Mouse (Mus musculus) spleen, embryonic (tissue): ENCODE data around the gene Lrrc8c.

Source experiments
- CTCF ChIA-PET: fragments of 350-600 bp; sonication (Branson Sonifier 250); formaldehyde crosslinking; loops from one replicate; lab custom pipeline; 2022; lab: Charles Lee

Gene Lrrc8c

DNA sequence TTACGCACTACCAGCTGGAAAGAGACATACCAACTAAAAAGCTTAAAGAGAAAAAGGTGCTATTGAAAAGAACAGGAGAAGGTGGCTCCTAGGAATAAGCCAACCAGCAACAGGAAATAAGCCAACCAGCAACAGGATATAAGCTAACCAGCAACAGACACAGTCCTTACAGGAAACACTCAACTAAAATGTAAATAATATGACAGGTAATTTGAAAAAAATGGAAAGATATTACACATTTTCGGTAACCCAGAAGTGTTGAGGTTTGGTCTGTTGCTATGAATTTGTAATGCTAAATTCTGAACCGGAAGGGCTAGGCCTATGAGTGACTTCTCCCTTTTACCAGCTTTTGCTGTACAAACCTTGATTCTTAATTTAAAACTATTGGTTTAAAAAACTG is 69.9 kb downstream of the Lrrc8c start:
- CTCF ChIA-PET, result interaction anchor here (0.6 kb wide), 1 partner anchor 323 kb away, joined by 5 read pairs; no protein-coding TSS in a partner anchor

DNA sequence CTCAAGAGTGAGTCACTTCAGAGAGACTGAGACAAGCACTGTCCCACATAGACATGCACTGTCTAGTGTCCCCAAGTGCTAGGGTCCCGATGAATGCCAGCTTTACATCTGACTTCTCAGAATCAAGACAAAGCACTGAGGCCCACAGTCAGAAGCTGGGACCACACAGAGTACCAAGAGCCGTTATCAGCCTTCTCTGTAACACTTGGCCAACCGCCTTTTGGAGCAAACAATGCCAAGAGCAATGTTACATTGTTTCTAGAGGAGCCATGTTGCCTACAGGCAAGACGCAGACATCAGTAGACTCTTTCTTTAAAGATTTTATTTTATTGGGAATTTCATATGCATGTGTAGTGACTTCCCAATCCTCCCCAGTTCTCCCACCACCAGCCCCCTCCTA is 73.2 kb downstream of the Lrrc8c start:
- CTCF ChIA-PET, result no interaction called here

DNA sequence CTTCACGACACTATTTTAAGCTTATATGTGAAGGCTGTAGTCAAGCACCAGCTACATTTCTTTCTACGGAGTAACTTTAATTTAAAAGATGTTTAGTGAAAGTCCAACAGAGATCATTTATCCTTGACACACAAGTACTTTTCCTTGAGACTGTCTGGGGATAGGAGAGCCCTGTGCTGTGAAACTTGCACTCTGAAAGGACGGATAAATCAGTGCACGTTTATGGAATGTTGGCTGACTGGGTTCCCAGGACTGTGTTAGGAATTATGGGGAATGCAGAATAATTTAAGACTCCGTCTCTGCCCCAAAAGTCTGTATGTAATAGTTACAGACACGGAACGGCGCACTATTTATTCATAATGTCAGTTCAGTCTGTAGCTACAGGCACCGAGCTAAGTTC is 74.4 kb downstream of the Lrrc8c start:
- CTCF ChIA-PET, result no interaction called here

DNA sequence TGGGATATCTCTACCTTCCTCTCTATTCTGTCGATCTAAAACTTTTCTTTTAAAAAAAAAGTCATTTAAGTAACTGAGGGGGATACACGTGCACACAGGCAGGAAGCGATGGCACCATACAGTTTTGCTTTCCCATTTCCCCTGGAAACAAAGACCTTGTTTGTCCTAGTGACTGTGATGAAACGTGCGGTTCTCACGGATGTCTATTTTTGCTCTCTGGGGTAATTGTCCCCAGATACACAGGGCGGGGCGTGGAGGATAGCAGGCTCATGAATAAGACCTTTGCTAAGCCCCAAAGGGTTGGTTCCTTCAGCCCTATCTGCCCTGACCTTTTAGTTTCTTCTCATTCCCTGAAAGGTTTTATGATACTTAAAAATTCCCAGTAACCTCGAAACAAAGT is 79.7 kb downstream of the Lrrc8c start:
- CTCF ChIA-PET, result no interaction called here

DNA sequence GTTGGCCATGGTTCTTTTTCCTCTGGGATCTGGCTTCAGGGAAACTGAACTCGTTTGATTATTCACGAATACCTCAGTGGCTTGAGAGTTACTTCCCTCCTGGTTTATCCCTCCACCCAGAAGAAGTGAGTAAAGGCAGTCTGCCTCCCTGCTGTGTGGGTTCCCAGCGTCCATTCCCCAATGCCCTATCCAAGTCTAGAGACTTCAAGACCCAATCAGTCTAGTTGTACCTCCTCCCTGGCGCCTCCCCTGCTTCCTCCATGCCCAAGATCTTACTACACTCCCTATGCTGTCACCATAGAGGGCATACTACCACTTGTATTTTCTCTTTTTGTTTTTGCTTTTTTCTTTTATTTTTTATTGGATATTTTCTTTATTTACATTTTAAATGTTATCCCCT is 80.1 kb downstream of the Lrrc8c start:
- CTCF ChIA-PET, result no interaction called here

DNA sequence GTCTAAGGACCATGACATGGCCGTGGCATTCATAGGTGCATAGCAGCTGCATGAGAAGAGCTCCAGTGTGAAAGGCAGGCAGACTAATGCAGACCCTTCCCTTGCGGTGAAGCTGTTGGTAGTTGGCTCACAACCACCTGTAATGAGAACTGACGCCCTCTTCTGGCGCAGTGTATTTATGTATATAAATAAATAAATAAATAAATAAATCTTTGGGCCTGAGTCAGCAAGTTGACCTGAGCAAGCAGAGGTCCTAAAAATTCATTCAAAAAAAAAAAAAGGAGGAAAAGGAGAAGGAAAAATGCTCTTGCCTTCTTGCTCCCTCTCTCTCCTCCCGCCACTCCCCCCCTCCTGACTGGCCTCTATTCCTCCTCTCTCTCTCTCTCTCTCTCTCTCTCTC is 81.8 kb downstream of the Lrrc8c start:
- CTCF ChIA-PET, result no interaction called here

DNA sequence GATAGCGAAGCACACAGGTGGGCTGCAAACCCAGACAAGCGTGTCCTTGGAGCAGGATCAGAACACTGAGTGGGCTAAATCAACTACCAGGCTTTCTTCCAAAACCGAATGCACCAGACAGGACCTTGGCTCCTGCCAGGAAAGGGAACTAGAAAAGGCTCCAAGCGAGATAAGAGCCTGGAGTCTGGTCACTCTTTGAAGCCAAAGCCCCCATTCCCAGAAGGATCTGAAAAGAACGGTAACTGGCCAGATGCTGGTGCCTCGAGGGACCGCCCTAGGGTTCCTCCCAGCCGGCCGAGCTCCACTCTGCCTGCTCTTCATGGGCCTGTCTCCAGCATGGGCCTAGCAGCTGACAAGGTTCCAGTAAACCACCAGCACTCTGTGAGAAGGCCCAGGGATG is 83.4 kb downstream of the Lrrc8c start:
- CTCF ChIA-PET, result no interaction called here

DNA sequence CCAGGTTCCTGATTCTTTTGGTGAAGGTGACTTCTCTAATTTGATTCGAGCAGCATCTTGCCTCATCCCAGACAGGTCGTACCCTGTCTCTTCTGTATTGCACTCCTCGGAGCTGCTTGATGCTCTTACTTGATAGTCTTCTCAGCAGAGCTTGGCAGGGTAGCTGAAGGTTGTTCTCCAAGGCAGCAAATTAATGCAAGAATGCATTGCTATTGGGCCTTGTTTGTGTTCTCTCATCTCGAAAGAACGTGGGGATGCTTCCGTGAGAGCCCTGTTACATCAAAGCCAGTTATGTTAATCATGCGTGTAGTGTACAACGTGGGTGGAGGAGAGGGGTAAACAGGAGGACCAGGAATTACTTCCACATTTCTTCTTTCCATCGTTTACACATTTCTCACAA is 86.5 kb downstream of the Lrrc8c start:
- CTCF ChIA-PET, result interaction anchor here (0.8 kb wide), 1 partner anchor 83 kb away, joined by 5 read pairs; no protein-coding TSS in a partner anchor

DNA sequence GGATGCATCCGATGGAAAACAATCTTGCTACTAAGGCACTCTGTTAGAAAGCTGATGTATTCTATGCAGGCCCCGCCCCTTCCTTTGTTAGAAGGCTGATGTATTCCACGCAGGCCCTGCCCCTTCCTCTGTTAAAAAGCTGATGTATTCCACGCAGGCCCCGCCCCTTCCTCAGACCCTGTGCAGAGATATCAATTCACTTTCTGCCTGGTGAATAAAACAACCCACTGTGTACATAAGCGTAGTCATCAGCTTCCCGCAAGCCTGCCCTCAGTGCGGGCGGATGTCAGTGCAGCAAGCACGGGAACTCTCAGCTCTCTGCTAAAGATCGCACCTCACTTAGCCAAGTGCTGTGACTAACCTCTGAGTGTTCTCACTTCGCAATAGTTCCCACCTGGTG is 90.5 kb downstream of the Lrrc8c start:
- CTCF ChIA-PET, result no interaction called here

DNA sequence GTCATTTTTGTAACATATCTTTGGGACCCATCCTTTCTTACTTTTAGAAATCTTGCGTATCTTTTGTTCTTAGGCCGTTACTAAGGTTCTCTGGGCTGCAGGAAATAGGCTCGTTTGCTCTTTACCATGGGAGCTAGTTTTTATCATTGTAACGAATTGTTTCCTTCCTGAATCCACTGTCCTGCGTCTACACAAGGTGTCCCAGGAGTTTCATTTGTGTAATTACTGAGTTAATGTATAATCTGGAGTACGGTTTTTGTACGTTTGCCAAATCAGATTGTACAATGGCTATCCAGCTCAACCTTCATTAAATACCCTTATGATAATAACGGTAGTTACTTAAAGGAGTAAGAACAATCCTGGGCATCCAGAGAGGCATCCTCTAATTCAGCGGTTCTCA is 93.8 kb downstream of the Lrrc8c start:
- CTCF ChIA-PET, result no interaction called here

DNA sequence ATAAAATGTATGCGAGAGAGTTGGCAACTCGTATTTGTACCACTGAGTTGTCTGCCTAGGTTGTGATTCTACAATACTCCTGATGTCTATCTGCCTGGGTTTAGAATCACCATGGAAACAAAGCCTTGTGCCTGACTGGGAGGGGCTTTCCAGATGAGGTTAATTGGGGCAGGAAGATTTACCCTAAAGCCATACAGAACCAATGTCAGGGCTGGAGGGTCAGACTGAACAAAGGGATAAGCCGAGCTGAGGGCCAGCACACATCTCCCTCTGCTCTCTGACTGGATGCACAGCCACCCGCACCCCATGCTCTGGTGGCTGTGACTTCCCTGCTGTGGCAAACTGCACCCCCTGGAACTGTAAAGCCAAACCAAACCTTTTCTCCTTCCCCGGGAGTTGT is 94.8 kb downstream of the Lrrc8c start:
- CTCF ChIA-PET, result no interaction called here

DNA sequence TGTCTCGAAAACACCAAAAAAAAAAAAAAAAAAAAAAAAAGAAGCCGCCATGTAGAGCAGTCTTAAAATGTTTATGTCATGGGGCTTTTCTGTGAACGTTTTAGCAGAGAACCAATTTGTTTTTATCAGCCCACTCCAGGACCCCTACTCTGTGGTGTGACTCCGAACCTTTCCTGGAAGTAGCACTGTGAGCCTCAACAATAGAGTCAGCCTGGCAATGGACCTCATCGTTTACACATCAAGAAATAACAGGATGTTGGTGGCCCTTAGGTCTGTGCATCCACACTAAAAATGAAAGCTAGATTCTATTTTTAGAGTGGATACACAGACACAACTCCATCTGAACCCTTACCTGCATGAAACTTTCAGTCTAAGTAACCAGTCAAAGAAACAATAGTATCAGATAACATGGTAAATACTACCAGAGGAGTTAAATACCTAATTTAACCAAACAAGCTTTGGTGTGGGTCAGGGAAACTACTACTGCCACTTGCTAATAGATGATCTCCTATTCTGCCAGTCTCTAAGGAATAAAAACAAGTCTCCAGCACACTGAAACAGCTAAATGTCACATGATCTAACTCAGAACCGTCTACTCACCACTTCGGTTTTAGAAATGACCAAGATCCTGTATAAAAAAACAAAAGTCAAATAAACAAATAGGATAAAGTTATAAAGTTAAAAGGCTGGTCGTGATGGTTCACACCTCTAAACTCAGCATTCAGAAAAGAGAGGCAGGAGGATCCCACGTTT is 95.7 kb downstream of the Lrrc8c start:
- CTCF ChIA-PET, result interaction anchor here (0.5 to 1.0 kb wide), 3 partner anchors 14 to 1895 kb away, joined by 3 to 8 read pairs (median 5); no protein-coding TSS in a partner anchor

DNA sequence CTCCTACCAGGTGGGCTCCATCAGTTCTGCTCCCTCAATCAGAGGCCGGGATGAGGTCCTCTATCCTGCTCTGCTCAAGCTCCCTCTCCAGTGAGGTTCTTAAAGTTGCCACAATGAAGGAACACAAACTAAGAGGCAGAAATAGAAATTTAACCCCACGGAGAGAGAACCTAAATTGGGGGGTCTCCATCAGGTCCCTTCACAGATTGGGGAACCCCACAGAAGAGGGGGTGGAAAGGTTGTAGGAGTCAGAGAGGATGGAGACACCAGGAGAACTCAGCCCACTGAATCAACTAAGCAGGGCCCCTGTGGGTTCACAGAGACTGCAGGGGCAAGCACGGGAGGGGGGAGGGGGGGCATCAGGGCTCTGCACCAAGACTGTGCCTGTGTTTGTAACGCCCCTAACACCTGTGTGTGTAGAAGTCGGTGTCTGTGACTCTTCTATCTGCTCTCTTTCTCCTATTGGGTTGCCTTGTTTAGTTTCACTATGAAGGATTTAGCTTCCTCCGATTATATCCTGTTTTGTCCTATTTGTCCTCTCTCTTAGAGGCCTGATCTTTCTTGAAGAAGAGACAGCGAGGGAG is 96.8 kb downstream of the Lrrc8c start:
- CTCF ChIA-PET, result interaction anchor here (0.6 to 0.9 kb wide), 2 partner anchors 42 to 128 kb away, joined by 3 read pairs; no protein-coding TSS in a partner anchor

DNA sequence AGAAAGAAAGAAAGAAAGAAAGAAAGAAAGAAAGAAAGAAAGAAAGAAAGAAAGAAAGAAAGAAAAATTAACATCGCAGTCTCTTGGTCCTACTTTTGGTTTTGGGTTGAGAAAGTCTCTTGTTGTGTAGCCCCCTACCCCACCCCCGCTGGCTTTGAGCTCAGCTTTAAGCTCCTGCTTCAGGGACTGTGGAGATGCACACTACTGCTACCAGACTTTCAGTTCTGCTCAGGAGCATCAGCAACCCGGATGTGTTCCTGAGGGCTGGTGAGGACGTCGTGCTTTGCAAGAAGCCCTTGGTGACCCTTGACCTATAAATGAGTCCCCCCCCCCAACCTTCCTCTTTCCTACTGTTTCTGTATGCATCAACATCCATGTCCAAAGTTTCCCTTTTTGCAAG is 97.3 kb downstream of the Lrrc8c start:
- CTCF ChIA-PET, result interaction anchor here (0.9 kb wide), 1 partner anchor 129 kb away, joined by 3 read pairs; no protein-coding TSS in a partner anchor

DNA sequence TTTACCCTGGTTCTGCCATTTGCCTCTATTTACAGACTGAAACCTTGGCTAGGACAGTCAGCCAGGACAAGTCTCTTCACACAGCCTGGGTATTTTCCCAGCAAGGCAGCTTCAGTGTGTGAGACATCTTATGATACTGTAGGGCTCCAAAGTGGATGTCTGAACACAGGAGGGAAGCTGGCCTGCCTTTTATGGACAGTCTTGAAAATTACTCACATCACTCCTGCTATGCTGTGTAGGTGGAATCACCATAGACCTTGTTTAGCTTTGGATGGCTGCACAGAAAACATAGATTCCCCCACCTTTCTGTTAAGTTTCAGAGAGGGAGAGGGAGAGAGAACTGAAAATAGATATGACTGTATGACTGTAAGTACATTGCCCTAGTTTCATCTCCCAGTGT is 99.3 kb downstream of the Lrrc8c start:
- CTCF ChIA-PET, result no interaction called here

DNA sequence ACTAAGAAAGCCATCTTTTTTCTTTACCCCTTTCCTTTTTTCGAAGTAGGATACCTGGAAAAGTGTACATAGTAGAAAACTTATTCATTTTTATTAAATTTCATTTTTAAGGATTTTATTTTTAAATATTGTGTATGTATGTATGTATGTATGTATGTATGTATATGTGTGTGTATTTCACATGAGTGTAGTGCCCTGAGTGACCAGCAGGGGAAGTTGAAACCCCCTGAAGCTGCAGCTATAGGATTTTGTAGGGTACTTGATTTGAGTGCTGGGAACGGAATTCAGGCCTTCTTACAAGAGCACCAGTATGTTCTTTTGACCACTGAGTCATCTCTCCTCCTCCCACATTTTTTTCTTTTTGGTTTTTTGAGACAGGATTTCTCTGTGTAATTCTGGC is 100.5 kb downstream of the Lrrc8c start:
- CTCF ChIA-PET, result no interaction called here

DNA sequence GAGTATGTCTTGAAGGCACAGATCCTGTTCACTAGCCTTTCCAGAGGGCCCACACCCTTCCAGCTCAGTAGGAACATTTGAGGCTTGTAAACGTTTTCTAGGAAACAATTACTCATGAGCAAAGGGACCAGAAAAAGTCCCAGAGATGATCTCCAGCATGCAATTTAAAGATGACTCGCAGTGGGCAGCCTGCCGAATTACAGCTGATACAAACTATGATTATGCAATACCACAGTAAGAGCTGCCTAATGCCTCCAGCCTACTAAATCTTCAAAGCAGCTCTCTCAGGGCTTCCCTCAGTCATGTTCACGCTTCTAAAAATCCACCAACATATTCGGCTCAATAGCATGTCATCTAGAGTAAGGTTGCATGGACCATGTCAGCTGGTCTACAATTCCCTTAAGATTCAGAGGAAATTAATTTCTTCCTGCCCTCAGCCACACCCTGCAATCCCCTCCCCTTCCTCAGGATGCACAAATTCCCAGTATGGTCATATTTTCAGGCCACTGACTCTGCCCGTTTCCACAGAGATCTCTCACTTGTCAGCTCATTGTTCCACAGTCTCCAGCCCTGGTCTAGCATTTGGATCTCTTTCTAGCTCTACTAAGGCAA is 101.4 kb downstream of the Lrrc8c start:
- CTCF ChIA-PET, result no interaction called here

DNA sequence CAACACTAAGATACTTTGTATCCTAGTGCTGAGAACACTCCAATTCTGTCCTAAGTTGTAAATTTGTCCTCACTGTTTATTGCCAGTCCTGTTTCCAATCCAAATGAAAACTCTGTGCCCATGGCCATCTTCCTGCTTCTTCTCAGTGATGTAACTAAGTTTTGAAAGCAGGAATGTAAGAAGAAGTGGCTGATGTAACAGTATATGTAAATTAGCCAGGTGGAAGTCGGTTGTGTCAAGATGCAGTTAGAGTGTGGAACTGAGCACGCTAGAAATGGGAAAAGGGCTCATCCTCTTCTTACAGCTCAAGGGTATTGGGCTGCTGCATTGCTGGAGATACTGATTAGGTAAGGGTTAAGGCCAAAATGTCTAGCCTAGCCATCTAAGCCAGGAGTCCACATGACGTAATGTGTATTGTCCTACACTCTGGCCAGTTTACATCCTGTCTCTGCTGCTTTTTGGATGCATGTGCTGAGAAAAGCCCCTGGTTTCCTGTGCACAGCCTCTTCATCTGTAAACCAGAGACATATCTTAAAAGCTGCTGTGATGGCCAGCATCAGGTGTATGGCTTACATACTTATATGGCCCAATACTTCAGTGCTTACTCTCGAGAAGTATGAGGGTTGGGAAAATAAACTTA is 104.0 kb downstream of the Lrrc8c start:
- CTCF ChIA-PET, result no interaction called here

DNA sequence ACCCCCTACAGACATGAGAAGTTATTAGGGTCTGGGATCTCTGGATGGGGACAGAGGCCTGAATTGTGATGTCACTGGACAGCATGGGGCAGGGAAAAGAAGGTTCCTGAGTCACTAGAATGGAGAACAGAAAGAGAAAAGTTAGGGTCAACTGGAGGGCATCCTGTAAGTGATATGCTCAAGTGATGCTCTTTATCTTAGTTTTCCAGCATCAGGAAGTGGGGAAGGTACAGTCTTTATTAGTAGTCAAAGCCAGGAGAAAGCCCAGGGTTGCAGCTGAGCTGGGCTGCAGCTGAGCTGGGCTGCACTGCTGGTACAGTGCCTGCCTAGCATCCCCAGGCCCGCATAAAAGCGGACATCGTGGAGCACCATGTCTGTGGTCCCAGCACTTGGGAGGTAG is 105.1 kb downstream of the Lrrc8c start:
- CTCF ChIA-PET, result interaction anchor here (1.4 kb wide), 1 partner anchor 11 kb away, joined by 4 read pairs; no protein-coding TSS in a partner anchor

DNA sequence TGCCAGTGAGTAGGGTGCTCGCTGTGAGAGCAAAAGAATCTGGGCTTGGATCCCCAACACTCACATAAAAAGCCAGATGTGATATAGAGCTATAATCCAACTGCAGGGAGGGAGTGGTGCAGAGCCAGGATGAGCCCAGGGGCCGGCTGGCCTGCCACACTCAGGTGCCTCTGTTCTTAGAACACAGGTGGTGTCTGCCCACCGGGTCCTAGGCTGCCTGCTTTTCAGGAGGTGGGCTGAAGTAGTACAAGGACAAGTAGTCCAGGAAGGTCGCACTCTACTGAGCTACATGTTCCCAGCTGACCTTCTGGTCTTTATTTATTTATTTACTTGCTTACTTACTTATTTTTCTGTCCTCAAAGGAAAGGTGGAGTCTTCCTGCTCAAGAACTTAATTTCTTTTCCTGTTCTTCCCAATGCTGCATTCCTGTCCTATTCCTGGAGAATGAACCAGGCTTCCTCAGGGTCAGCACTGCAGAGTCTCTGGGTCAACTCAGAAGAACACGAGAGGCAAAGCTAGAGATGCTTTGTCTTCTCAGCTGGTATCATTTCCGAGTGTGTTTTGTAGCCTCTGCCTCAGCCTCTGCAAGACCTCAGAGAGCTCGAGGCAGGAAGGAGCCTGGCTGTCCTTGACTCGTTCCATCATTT is 106.4 kb downstream of the Lrrc8c start:
- CTCF ChIA-PET, result interaction anchor here (0.7 kb wide), 2 partner anchors 31 to 220 kb away, joined by 6 to 7 read pairs; no protein-coding TSS in a partner anchor

DNA sequence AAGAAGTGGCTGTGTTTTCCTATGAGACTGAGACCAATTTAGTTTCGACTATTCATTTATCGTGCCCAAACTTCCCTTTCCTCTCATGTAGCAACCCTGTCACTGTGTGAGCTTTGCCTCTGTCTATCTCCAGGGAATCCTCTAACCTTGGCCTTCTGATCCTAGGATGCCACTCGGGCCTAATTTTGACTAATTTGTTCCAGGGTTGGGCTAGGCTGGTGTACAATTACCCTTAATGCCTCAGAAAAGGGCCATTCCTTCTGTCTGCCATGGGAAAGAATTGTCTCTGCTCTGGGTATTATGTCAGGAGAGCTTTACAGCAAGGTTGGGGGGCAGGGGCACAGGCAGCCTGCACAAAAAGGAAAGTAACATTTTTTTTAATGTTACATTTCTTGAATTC is 107.2 kb downstream of the Lrrc8c start:
- CTCF ChIA-PET, result no interaction called here

DNA sequence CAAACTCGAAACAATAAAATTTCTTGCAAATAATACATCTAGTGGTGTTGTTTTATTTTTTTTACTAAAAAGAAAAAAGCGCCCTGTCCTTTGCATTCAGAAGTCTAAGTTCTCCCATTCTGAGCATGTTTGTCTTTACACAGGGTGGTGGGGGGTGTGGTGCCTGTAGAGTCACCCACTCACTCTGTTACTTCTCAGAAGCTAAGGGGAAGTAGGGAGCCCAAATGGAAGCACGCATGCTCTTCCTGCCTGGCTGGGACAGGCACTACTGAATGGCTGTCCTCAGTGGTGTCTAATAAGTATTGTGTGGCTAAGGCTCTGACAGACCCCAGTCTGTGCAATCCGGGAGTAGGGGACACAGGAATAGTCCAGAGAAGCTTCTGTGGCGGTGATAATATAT is 107.9 kb downstream of the Lrrc8c start:
- CTCF ChIA-PET, result no interaction called here
